Mouse (Mus musculus): ENCODE results near the gene Klk1b1. TPM values are rescaled to one million over a fixed set of nuclear protein-coding genes. Genes with fewer than 3 reads are reported as not detected.

Klk1b1 gene
- polyA plus RNA-seq (2012; ENCODE audit: insufficient read depth, insufficient read length, low replicate concordance, missing spikeins) = not detected in 2 replicates

DNA sequence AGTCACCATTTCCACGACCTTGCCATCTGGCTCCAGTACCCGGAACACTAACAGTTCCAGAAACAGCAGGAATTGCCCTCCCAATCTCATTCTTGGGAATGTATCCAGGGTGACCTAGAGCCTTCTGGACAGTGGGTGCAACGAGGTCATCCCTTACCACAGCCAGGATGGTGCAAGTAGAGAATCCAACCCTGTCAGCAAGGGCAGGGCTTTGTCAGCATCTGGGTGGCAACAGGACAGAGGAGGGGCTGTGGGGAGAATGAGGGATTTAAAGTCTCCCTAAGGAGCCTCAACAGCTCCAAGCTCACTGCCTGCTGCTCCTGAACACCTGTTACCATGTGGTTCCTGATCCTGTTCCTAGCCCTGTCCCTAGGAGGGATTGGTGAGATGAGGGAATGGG is at the start of gene Klk1b1:
Klk1b1 (plus strand) TSS at position 301 of the 400 bp plus-strand sequence.
- Histone ChIP-seq H3K4me1 (ENCODE audit: control insufficient read depth, insufficient read depth, low read length) (no peaks in the 10 kb centered on the region), H3K4me3 (ENCODE audit: insufficient read depth, low read depth, low read length) (no peak within 1 kb of the TSS), H3K27ac (ENCODE audit: insufficient read depth, low read depth, low read length) (no peak within 1 kb of the TSS)
- no peak for TF ChIP-seq CTCF (IDR thresholded peaks at IDR 0.05; ENCODE audit: insufficient read depth, low read depth, low read length)
- no peak for TF ChIP-seq POLR2A (IDR thresholded peaks at IDR 0.05; ENCODE audit: insufficient read depth, low read depth, low read length)
- 43% methylated on average over 3 of the region's 3 CpGs for WGBS

DNA sequence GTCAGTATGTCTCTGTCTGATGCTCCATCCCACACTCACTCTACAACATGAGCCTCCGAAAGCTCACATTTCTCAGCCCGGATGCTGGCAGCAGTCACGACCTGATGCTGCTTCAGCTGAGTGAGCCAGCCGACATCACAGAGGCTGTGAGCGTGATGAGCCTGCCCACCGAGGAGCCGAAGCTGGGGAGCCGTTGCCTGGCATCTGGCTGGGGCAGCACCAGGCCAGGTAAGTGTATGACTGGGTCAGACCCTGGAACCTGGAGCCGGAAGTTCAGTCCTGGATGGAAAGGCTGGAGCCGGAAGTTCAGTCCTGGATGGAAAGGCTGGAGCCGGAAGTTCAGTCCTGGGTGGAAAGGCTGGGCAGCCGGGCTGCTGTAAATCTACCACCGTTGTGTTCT is 48.1 kb upstream of the Klk1b1 start:
- Histone ChIP-seq H3K27ac (ENCODE audit: insufficient read depth, low read depth, low read length) (no peak overlapping the region), H3K4me1 (ENCODE audit: control insufficient read depth, insufficient read depth, low read length) (no peaks in the 10 kb centered on the region; the same call in 1 of the 2 replicates), H3K4me3 (ENCODE audit: insufficient read depth, low read depth, low read length) (no peak overlapping the region)
- WGBS = 86% methylated on average over 13 of the region's 13 CpGs
- TF ChIP-seq POLR2A (IDR thresholded peaks at IDR 0.05; ENCODE audit: insufficient read depth, low read depth, low read length) (no peak), CTCF (IDR thresholded peaks at IDR 0.05; ENCODE audit: insufficient read depth, low read depth, low read length) (no peak)

DNA sequence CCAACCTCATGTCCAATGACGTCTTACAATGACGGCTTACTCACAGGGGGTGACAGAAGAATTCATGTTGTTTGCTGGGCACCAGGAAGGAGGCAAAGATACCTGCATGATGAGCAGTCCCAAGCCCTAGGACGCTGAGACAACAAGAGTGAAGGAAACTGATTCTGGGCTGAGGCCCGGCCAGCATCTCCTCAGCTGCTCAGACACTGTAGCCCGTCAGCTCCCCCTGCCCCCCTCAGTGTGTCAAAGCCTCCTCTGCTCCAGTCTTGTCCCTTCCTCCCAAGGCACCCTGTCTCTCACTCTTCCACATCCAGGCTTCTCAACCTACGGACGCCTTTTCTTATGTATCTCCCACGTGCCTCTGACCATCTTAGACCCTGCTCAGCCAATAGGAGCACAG is 47.7 kb upstream of the Klk1b1 start:
- Histone ChIP-seq H3K4me1 (ENCODE audit: control insufficient read depth, insufficient read depth, low read length) (no peaks in the 10 kb centered on the region; the same call in 1 of the 2 replicates), H3K4me3 (ENCODE audit: insufficient read depth, low read depth, low read length) (no peak overlapping the region), H3K27ac (ENCODE audit: insufficient read depth, low read depth, low read length) (no peak overlapping the region)
- TF ChIP-seq CTCF (IDR thresholded peaks at IDR 0.05; ENCODE audit: insufficient read depth, low read depth, low read length) (no peak), POLR2A (IDR thresholded peaks at IDR 0.05; ENCODE audit: insufficient read depth, low read depth, low read length) (no peak)
- 78% methylated on average over 8 of the region's 8 CpGs for WGBS

DNA sequence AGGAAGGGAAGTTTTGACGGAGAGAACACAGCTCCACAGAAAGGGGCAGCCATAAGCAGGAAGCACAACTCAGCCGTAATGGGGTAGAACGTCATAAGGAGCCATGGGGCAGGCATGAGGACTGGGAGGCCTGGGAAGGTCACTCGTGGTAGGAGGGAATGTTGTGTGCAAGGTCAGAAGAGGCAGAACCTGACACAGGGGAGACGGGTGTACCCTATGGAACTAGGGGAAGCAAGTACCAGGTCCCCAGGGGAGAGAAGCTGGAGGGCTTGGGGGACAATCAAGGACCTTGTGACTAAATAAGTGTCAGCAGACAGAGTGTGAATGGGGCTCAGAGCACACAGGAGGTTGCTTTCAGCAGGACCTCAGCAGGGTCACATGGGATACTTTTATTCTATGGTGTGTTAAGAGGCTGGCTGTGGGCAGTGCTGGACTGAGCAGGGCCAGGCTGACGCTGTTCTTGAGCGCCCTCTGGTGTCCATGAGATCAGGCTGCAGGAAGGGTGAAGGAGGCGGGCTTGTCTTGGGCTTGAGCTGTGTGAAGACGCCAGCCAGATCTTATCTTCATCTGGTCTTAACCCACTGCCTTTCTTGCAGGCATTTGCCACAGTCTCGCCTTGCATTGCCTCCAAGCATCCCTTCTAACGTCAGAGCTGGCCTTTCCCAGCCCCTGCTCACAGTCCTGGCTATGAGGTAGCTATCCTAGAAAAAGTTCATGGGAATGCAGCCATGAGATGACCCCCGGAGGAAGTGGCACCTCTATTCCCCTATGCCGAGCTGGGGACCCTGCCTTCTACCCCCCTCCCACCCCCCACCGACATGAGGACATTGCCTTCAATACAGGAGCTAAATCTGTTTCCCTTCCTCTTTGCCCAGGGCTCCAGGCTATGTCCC is 46.7 kb upstream of the Klk1b1 start:
- no peak overlapping the region for H3K27ac ChIP-seq (ENCODE audit: insufficient read depth, low read depth, low read length)
- H3K4me3 ChIP-seq (ENCODE audit: insufficient read depth, low read depth, low read length) = no peak overlapping the region
- 24% methylated on average over 14 of the region's 14 CpGs for WGBS
- TF ChIP-seq POLR2A (IDR thresholded peaks at IDR 0.05; ENCODE audit: insufficient read depth, low read depth, low read length) = no peak
- TF ChIP-seq CTCF (IDR thresholded peaks at IDR 0.05; ENCODE audit: insufficient read depth, low read depth, low read length) = peak; percentile 52; the same call in 1 of the 2 replicates
- H3K4me1 ChIP-seq (ENCODE audit: control insufficient read depth, insufficient read depth, low read length) = no peaks in the 10 kb centered on the region; the same call in 1 of the 2 replicates

DNA sequence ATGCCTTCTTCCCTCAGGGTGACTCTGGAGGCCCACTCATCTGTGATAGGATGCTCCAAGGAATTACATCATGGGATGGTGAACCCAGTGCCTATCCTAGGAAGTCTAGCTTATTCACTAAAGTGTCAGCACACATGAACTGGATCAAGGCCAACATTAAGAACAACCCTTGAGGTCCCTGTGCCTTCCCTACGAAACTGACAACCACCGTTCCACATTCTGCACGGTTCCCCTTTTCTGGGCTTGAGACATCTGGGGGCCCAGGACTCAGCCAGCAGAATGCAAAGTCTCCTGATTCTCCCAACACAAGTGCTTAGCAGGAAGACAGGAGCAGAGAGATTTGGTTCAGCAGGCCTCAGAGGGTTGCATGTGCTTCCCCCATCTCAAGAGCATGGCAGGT is 46.0 kb upstream of the Klk1b1 start:
- no peaks in the 10 kb centered on the region; the same call in 1 of the 2 replicates for H3K4me1 ChIP-seq (ENCODE audit: control insufficient read depth, insufficient read depth, low read length)
- no peak for TF ChIP-seq POLR2A (IDR thresholded peaks at IDR 0.05; ENCODE audit: insufficient read depth, low read depth, low read length)
- TF ChIP-seq CTCF (IDR thresholded peaks at IDR 0.05; ENCODE audit: insufficient read depth, low read depth, low read length) = no peak
- no peak overlapping the region for H3K27ac ChIP-seq (ENCODE audit: insufficient read depth, low read depth, low read length)
- no peak overlapping the region for H3K4me3 ChIP-seq (ENCODE audit: insufficient read depth, low read depth, low read length)
- 93% methylated on average over 3 of the region's 3 CpGs for WGBS

DNA sequence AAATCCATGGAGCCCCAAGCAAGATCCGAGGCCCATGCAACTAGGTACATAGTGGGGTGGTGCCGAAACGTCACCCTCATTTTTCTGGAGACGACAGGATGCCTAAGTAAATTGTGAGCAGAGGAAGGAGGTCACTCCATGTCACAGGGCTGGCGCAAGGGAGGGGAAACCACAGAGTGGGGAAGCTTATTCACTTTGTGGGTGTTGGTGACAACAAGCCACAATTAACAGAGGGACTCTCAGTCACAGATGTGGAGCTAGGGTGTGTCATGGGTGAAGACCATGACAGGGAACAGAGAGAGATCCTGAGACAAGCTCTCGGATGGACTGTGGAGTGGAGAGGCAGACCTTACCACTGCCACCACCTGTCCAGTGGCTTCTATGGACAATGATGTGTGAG is 45.5 kb upstream of the Klk1b1 start:
- Histone ChIP-seq H3K27ac (ENCODE audit: insufficient read depth, low read depth, low read length) (no peak overlapping the region), H3K4me1 (ENCODE audit: control insufficient read depth, insufficient read depth, low read length) (no peaks in the 10 kb centered on the region; the same call in 1 of the 2 replicates), H3K4me3 (ENCODE audit: insufficient read depth, low read depth, low read length) (no peak overlapping the region)
- no peak for TF ChIP-seq POLR2A (IDR thresholded peaks at IDR 0.05; ENCODE audit: insufficient read depth, low read depth, low read length)
- no peak for TF ChIP-seq CTCF (IDR thresholded peaks at IDR 0.05; ENCODE audit: insufficient read depth, low read depth, low read length)
- 87% methylated on average over 6 of the region's 6 CpGs for WGBS

DNA sequence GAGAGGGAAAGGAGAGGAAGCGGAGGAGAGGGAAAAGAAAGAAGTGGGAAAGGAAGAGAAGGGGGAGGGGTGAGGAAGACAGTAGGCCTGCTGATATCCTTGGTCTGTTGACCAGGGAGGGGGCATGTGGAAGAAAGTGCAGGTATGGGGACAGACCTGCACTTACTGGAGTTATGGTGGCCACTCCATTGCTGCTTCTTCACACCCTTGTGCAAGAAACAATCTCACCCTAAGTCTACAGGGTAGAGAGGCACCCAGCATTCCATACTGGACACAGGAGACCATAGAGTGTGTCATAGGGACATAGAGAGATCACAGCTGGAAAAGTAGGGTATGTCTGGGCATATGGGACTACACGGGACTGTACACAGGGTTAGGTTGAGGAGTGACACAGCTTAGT is 44.6 kb upstream of the Klk1b1 start:
- WGBS = 80% methylated on average over 2 of the region's 2 CpGs
- H3K4me3 ChIP-seq (ENCODE audit: insufficient read depth, low read depth, low read length) = no peak overlapping the region
- no peaks in the 10 kb centered on the region; the same call in 1 of the 2 replicates for H3K4me1 ChIP-seq (ENCODE audit: control insufficient read depth, insufficient read depth, low read length)
- TF ChIP-seq POLR2A (IDR thresholded peaks at IDR 0.05; ENCODE audit: insufficient read depth, low read depth, low read length) = no peak
- no peak for TF ChIP-seq CTCF (IDR thresholded peaks at IDR 0.05; ENCODE audit: insufficient read depth, low read depth, low read length)
- H3K27ac ChIP-seq (ENCODE audit: insufficient read depth, low read depth, low read length) = no peak overlapping the region

DNA sequence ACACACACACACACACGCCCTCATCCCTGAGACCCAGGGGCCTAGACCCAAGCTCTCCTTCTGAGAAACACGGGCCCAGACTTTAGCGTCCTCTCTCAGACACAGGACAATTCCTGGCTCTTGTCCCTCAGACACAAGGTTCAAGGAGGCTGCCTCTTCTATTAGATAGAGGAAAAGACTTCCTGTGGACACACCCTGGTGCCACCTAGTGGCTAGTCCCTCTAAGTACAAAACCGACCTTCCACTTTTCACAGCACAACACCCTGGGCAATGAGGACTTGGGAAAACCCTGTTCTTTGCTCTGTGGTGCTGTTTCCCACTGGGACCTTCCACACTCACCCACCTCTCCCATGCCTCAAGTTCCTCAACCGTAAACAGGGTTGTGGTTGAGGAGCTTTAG is 40.6 kb upstream of the Klk1b1 start:
- TF ChIP-seq POLR2A (IDR thresholded peaks at IDR 0.05; ENCODE audit: insufficient read depth, low read depth, low read length) (no peak), CTCF (IDR thresholded peaks at IDR 0.05; ENCODE audit: insufficient read depth, low read depth, low read length) (no peak)
- 65% methylated on average over 5 of the region's 5 CpGs for WGBS
- H3K4me1 ChIP-seq (ENCODE audit: control insufficient read depth, insufficient read depth, low read length) = no peaks in the 10 kb centered on the region
- H3K27ac ChIP-seq (ENCODE audit: insufficient read depth, low read depth, low read length) = no peak overlapping the region
- no peak overlapping the region for H3K4me3 ChIP-seq (ENCODE audit: insufficient read depth, low read depth, low read length)

DNA sequence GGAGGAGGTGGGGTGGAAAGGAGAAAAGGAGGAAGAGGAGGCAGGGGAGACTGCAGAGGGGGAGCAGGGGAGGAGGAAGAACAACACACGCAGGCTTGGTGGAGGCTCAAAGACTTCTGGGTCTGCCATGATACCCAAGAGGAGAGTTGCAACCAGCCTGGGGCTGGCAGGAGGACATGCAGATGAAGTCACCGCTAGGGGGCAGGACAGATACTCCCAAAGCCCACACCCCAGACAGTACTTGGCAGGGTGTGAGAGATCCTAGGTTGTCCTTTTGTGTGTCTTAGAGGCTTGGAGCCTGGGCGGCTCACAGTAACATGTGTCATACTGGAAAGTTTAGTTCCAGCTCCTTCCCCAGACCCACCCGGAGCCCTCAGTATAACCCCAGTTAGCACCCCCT is 38.0 kb upstream of the Klk1b1 start:
- 38% methylated on average over 4 of the region's 4 CpGs for WGBS
- H3K27ac ChIP-seq (ENCODE audit: insufficient read depth, low read depth, low read length) = no peak overlapping the region
- H3K4me3 ChIP-seq (ENCODE audit: insufficient read depth, low read depth, low read length) = no peak overlapping the region
- TF ChIP-seq POLR2A (IDR thresholded peaks at IDR 0.05; ENCODE audit: insufficient read depth, low read depth, low read length) (no peak), CTCF (IDR thresholded peaks at IDR 0.05; ENCODE audit: insufficient read depth, low read depth, low read length) (no peak)
- no peaks in the 10 kb centered on the region for H3K4me1 ChIP-seq (ENCODE audit: control insufficient read depth, insufficient read depth, low read length)
